Mouse (Mus musculus): ENCODE data around the gene Myog. TPM values are rescaled to one million over a fixed set of nuclear protein-coding genes. Genes with fewer than 3 reads are reported as not detected.

Myog gene
- polyA plus RNA-seq, 1 experiment from 2014 or later: 0.16 TPM

GRCm38 (mm10) chr1:134276823-134277222, 13.0 kb upstream of the Myog start:
- Histone ChIP-seq H3K27ac (ENCODE audit: low read length) (no peak overlapping the region), H3K9ac (replicated peaks; ENCODE audit: low read depth, low read length) (no peak overlapping the region), H3K9me3 (ENCODE audit: control insufficient read depth, low read depth, low read length) (no peaks in the 10 kb centered on the region), H3K4me1 (ENCODE audit: control insufficient read depth, insufficient read depth, low read length) (no peaks in the 10 kb centered on the region), H3K4me3 (ENCODE audit: low read depth, low read length) (no peak overlapping the region), H3K4me2 (replicated peaks; ENCODE audit: low read depth, low read length) (no peak overlapping the region), H3K36me3 (ENCODE audit: control insufficient read depth, insufficient read depth, low read length) (no peaks in the 10 kb centered on the region), H3K27me3 (ENCODE audit: control insufficient read depth, insufficient read depth, low read length) (no peaks in the 10 kb centered on the region)
- no peak for ATAC-seq (ENCODE audit: insufficient number of reproducible peaks, insufficient read depth, low FRiP score, low read depth)
- 76% methylated on average over 7 of the region's 7 CpGs for WGBS

GRCm38 (mm10) chr1:134280174-134280573, 9.6 kb upstream of the Myog start:
- no peaks in the 10 kb centered on the region for H3K4me1 ChIP-seq (ENCODE audit: control insufficient read depth, insufficient read depth, low read length)
- H3K9ac ChIP-seq (replicated peaks; ENCODE audit: low read depth, low read length): no peak overlapping the region
- no peak for ATAC-seq (ENCODE audit: insufficient number of reproducible peaks, insufficient read depth, low FRiP score, low read depth)
- no peaks in the 10 kb centered on the region for H3K9me3 ChIP-seq (ENCODE audit: control insufficient read depth, low read depth, low read length)
- H3K27me3 ChIP-seq (ENCODE audit: control insufficient read depth, insufficient read depth, low read length): no peaks in the 10 kb centered on the region
- H3K27ac ChIP-seq (ENCODE audit: low read length): no peak overlapping the region
- 79% methylated on average over 5 of the region's 5 CpGs for WGBS
- H3K36me3 ChIP-seq (ENCODE audit: control insufficient read depth, insufficient read depth, low read length): no peaks in the 10 kb centered on the region
- H3K4me3 ChIP-seq (ENCODE audit: low read depth, low read length): no peak overlapping the region
- no peak overlapping the region for H3K4me2 ChIP-seq (replicated peaks; ENCODE audit: low read depth, low read length)

GRCm38 (mm10) chr1:134281563-134281962, 8.2 kb upstream of the Myog start:
- H3K27ac ChIP-seq (ENCODE audit: low read length): no peak overlapping the region
- no peaks in the 10 kb centered on the region for H3K9me3 ChIP-seq (ENCODE audit: control insufficient read depth, low read depth, low read length)
- H3K27me3 ChIP-seq (ENCODE audit: control insufficient read depth, insufficient read depth, low read length): no peaks in the 10 kb centered on the region
- H3K4me2 ChIP-seq (replicated peaks; ENCODE audit: low read depth, low read length): no peak overlapping the region
- no peaks in the 10 kb centered on the region for H3K36me3 ChIP-seq (ENCODE audit: control insufficient read depth, insufficient read depth, low read length)
- WGBS: 73% methylated on average over 4 of the region's 4 CpGs
- no peaks in the 10 kb centered on the region for H3K4me1 ChIP-seq (ENCODE audit: control insufficient read depth, insufficient read depth, low read length)
- ATAC-seq (ENCODE audit: insufficient number of reproducible peaks, insufficient read depth, low FRiP score, low read depth): no peak
- no peak overlapping the region for H3K9ac ChIP-seq (replicated peaks; ENCODE audit: low read depth, low read length)
- H3K4me3 ChIP-seq (ENCODE audit: low read depth, low read length): no peak overlapping the region

GRCm38 (mm10) chr1:134282342-134282741, 7.4 kb upstream of the Myog start:
- Histone ChIP-seq H3K4me2 (replicated peaks; ENCODE audit: low read depth, low read length) (no peak overlapping the region), H3K9me3 (ENCODE audit: control insufficient read depth, low read depth, low read length) (no peaks in the 10 kb centered on the region), H3K9ac (replicated peaks; ENCODE audit: low read depth, low read length) (no peak overlapping the region), H3K27ac (ENCODE audit: low read length) (no peak overlapping the region), H3K36me3 (ENCODE audit: control insufficient read depth, insufficient read depth, low read length) (no peaks in the 10 kb centered on the region), H3K27me3 (ENCODE audit: control insufficient read depth, insufficient read depth, low read length) (no peaks in the 10 kb centered on the region), H3K4me3 (ENCODE audit: low read depth, low read length) (no peak overlapping the region), H3K4me1 (ENCODE audit: control insufficient read depth, insufficient read depth, low read length) (no peaks in the 10 kb centered on the region)
- no peak for ATAC-seq (ENCODE audit: insufficient number of reproducible peaks, insufficient read depth, low FRiP score, low read depth)
- 49% methylated on average over 3 of the region's 3 CpGs for WGBS

DNA sequence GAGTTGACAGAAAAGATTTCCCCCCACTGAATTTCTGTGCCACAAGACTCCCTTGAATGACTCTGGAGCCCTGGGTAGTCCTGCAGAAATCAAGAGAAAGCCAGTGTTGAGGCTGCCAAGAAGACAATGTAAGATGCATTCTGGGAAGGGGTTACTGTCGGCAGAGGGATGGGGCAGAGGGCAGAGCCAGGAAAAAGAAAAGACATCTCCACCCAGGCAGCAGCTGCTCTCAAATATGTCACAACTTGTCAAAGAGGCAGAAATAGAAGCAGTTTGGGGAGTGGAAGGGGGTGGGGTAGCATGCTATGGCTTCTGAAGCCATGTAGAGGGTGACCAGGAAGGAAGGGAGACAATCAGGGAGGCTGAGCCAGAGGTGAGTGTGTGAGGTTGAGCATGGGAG, 6.7 kb upstream of the Myog start:
- Histone ChIP-seq H3K9me3 (ENCODE audit: control insufficient read depth, low read depth, low read length) (no peaks in the 10 kb centered on the region), H3K27me3 (ENCODE audit: control insufficient read depth, insufficient read depth, low read length) (no peaks in the 10 kb centered on the region), H3K4me2 (replicated peaks; ENCODE audit: low read depth, low read length) (no peak overlapping the region), H3K4me1 (ENCODE audit: control insufficient read depth, insufficient read depth, low read length) (no peaks in the 10 kb centered on the region), H3K27ac (ENCODE audit: low read length) (no peak overlapping the region), H3K36me3 (ENCODE audit: control insufficient read depth, insufficient read depth, low read length) (no peaks in the 10 kb centered on the region), H3K9ac (replicated peaks; ENCODE audit: low read depth, low read length) (no peak overlapping the region), H3K4me3 (ENCODE audit: low read depth, low read length) (no peak overlapping the region)
- no peak for ATAC-seq (ENCODE audit: insufficient number of reproducible peaks, insufficient read depth, low FRiP score, low read depth)
- WGBS: 38% methylated on average over 1 of the region's 1 CpGs

DNA sequence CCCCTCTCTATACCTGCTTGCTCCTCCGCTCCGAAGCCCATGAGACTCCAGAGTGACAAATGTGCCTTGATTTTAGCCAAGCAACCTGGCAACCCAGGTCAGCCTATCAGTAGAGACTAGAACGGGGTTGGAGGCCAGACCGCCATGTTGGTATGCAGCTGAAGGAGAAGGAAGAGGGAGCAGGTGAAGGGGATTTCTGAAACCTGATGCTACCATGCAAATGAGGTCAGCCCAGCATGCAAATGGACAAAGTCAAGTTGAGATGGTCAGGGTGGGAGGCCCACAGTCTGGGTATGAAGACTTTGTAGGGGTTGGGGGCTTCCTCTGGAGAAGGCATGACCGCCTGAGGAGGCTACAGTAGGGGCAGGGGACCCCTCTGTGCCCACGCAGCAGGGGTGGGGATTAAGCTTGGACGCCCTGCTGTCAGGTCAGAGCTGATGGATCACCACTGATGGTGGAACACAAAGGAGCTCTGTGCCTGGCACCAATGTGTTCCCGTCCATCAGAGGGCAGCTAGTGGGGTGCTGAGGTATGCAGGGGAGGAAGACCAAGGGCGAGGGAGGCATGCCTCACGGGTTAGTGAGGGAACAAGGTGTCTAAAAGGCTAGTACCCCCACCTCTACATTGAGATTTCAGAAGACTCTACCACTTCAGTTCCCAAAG, 4.2 kb upstream of the Myog start:
- H3K27me3 ChIP-seq (ENCODE audit: control insufficient read depth, insufficient read depth, low read length): no peaks in the 10 kb centered on the region
- no peaks in the 10 kb centered on the region for H3K9me3 ChIP-seq (ENCODE audit: control insufficient read depth, low read depth, low read length)
- no peaks in the 10 kb centered on the region for H3K36me3 ChIP-seq (ENCODE audit: control insufficient read depth, insufficient read depth, low read length)
- ATAC-seq (ENCODE audit: insufficient number of reproducible peaks, insufficient read depth, low FRiP score, low read depth): no peak
- no peak overlapping the region for H3K27ac ChIP-seq (ENCODE audit: low read length)
- H3K4me2 ChIP-seq (replicated peaks; ENCODE audit: low read depth, low read length): no peak overlapping the region
- no peaks in the 10 kb centered on the region for H3K4me1 ChIP-seq (ENCODE audit: control insufficient read depth, insufficient read depth, low read length)
- 51% methylated on average over 10 of the region's 10 CpGs for WGBS
- no peak overlapping the region for H3K9ac ChIP-seq (replicated peaks; ENCODE audit: low read depth, low read length)
- H3K4me3 ChIP-seq (ENCODE audit: low read depth, low read length): no peak overlapping the region

GRCm38 (mm10) chr1:134288239-134288638, 1.6 kb upstream of the Myog start:
- WGBS: 67% methylated on average over 3 of the region's 3 CpGs
- no peak for ATAC-seq (ENCODE audit: insufficient number of reproducible peaks, insufficient read depth, low FRiP score, low read depth)
- H3K9ac ChIP-seq (replicated peaks; ENCODE audit: low read depth, low read length): no peak overlapping the region
- no peaks in the 10 kb centered on the region for H3K36me3 ChIP-seq (ENCODE audit: control insufficient read depth, insufficient read depth, low read length)
- no peaks in the 10 kb centered on the region; the same call in 1 of the 2 replicates for H3K4me1 ChIP-seq (ENCODE audit: control insufficient read depth, insufficient read depth, low read length)
- no peak overlapping the region for H3K4me2 ChIP-seq (replicated peaks; ENCODE audit: low read depth, low read length)
- no peak overlapping the region for H3K27ac ChIP-seq (ENCODE audit: low read length)
- H3K9me3 ChIP-seq (ENCODE audit: control insufficient read depth, low read depth, low read length): no peaks in the 10 kb centered on the region
- H3K27me3 ChIP-seq (ENCODE audit: control insufficient read depth, insufficient read depth, low read length): no peaks in the 10 kb centered on the region
- no peak overlapping the region for H3K4me3 ChIP-seq (ENCODE audit: low read depth, low read length)

DNA sequence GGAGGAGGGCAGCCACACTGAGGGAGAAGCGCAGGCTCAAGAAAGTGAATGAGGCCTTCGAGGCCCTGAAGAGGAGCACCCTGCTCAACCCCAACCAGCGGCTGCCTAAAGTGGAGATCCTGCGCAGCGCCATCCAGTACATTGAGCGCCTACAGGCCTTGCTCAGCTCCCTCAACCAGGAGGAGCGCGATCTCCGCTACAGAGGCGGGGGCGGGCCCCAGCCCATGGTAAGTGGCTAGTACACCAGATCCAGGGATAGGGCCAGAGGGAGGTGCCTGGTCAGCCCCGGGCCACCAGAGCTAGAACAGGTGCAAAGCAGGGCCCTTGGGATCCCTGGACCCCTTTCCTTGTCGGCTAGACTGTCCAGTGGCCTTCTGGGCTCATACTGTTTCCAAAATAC, 511 bp downstream of the Myog start:
- Histone ChIP-seq H3K27me3 (ENCODE audit: control insufficient read depth, insufficient read depth, low read length) (no peaks in the 10 kb centered on the region), H3K9ac (replicated peaks; ENCODE audit: low read depth, low read length) (no peak overlapping the region), H3K27ac (ENCODE audit: low read length) (no peak overlapping the region), H3K9me3 (ENCODE audit: control insufficient read depth, low read depth, low read length) (no peaks in the 10 kb centered on the region), H3K36me3 (ENCODE audit: control insufficient read depth, insufficient read depth, low read length) (no peaks in the 10 kb centered on the region), H3K4me1 (ENCODE audit: control insufficient read depth, insufficient read depth, low read length) (no peaks in the 10 kb centered on the region; the same call in 1 of the 2 replicates), H3K4me3 (ENCODE audit: low read depth, low read length) (no peak overlapping the region), H3K4me2 (replicated peaks; ENCODE audit: low read depth, low read length) (no peak overlapping the region)
- 90% methylated on average over 13 of the region's 13 CpGs for WGBS
- no peak for ATAC-seq (ENCODE audit: insufficient number of reproducible peaks, insufficient read depth, low FRiP score, low read depth)

DNA sequence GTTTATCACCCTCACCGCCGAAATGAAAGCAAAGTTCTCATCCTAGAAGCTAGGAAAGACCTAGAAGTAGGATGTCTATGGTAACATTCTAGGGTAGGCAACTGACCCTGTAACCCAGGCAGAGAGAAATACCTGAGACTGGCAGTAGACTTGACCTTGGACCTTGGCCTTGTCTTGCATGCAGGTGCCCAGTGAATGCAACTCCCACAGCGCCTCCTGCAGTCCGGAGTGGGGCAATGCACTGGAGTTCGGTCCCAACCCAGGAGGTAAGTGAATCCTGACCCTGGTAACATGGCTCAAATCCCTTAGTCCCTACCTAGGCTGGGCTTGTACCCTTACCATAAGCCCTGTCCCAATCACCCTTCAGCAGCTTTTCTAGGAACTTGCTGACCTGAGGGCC, 1.1 kb downstream of the Myog start:
- Histone ChIP-seq H3K4me2 (replicated peaks; ENCODE audit: low read depth, low read length) (no peak overlapping the region), H3K27me3 (ENCODE audit: control insufficient read depth, insufficient read depth, low read length) (no peaks in the 10 kb centered on the region), H3K27ac (ENCODE audit: low read length) (no peak overlapping the region), H3K4me3 (ENCODE audit: low read depth, low read length) (no peak overlapping the region), H3K9me3 (ENCODE audit: control insufficient read depth, low read depth, low read length) (0 out of 2 replicates have a peak, but pooled peaks cover 2% of the 10 kb centered on the region), H3K36me3 (ENCODE audit: control insufficient read depth, insufficient read depth, low read length) (no peaks in the 10 kb centered on the region), H3K4me1 (ENCODE audit: control insufficient read depth, insufficient read depth, low read length) (no peaks in the 10 kb centered on the region; the same call in 1 of the 2 replicates), H3K9ac (replicated peaks; ENCODE audit: low read depth, low read length) (no peak overlapping the region)
- 64% methylated on average over 5 of the region's 5 CpGs for WGBS
- no peak for ATAC-seq (ENCODE audit: insufficient number of reproducible peaks, insufficient read depth, low FRiP score, low read depth)
